Mouse (Mus musculus): Measurements from ENCODE around the gene Slc44a1. TPM values are rescaled to one million over a fixed set of nuclear protein-coding genes. Genes with fewer than 3 reads are reported as not detected.

The Slc44a1 gene
- polyA plus RNA-seq, 1 experiment from 2014 or later, result 10.8 TPM

GRCm38 (mm10) chr4:53490371-53490770, 50.2 kb downstream of the Slc44a1 start:
- no peaks in the 10 kb centered on the region for H3K9me3 ChIP-seq
- no peaks in the 10 kb centered on the region for H3K36me3 ChIP-seq
- no peaks in the 10 kb centered on the region for H3K27me3 ChIP-seq (ENCODE audit: insufficient read depth, poor library complexity, severe bottlenecking)
- no peak for DNase-seq (ENCODE audit: low spot score)
- peaks cover 21% of the 10 kb centered on the region for H3K4me1 ChIP-seq (replicated peaks)
- H3K4me3 ChIP-seq, result no peak overlapping the region
- no peak overlapping the region for H3K27ac ChIP-seq
- whole genome bisulfite sequencing, result 89% methylated on average over 7 of the region's 7 CpGs

- Histone ChIP-seq H3K4me1 (replicated peaks) (peaks cover 16% of the 10 kb centered on the region), H3K4me3 (no peak overlapping the region), H3K27me3 (ENCODE audit: insufficient read depth, poor library complexity, severe bottlenecking) (no peaks in the 10 kb centered on the region), H3K9me3 (no peaks in the 10 kb centered on the region), H3K27ac (0 out of 2 replicates have a peak overlapping the region, but pooled peaks have one; percentile 35), H3K36me3 (no peaks in the 10 kb centered on the region)
- WGBS, result 69% methylated on average over 4 of the region's 4 CpGs
- DNase-seq (ENCODE audit: low spot score), result no peak
These were observed 51.1 kb downstream of the Slc44a1 start for GRCm38 (mm10) chr4:53491269-53491668.

GRCm38 (mm10) chr4:53495646-53496045, 55.4 kb downstream of the Slc44a1 start:
- 68% methylated on average over 2 of the region's 2 CpGs for WGBS
- Histone ChIP-seq H3K27me3 (ENCODE audit: insufficient read depth, poor library complexity, severe bottlenecking) (no peaks in the 10 kb centered on the region), H3K27ac (no peak overlapping the region), H3K4me1 (replicated peaks) (peaks cover 8% of the 10 kb centered on the region), H3K9me3 (no peaks in the 10 kb centered on the region), H3K4me3 (no peak overlapping the region), H3K36me3 (no peaks in the 10 kb centered on the region)
- DNase-seq (ENCODE audit: low spot score), result no peak

GRCm38 (mm10) chr4:53502764-53503163, 62.6 kb downstream of the Slc44a1 start:
- DNase-seq (ENCODE audit: low spot score), result no peak
- H3K4me1 ChIP-seq (replicated peaks), result no peaks in the 10 kb centered on the region
- no peak overlapping the region for H3K4me3 ChIP-seq
- 89% methylated on average over 2 of the region's 2 CpGs for WGBS
- no peaks in the 10 kb centered on the region for H3K36me3 ChIP-seq
- no peak overlapping the region for H3K27ac ChIP-seq
- no peaks in the 10 kb centered on the region for H3K27me3 ChIP-seq (ENCODE audit: insufficient read depth, poor library complexity, severe bottlenecking)
- H3K9me3 ChIP-seq, result no peaks in the 10 kb centered on the region

- peaks cover 18% of the 10 kb centered on the region for H3K4me1 ChIP-seq (replicated peaks)
- H3K4me3 ChIP-seq, result no peak overlapping the region
- H3K36me3 ChIP-seq, result no peaks in the 10 kb centered on the region
- H3K9me3 ChIP-seq, result no peaks in the 10 kb centered on the region
- H3K27ac ChIP-seq, result peak overlapping the region; percentile 5; the same call in 1 of the 2 replicates
- DNase-seq (ENCODE audit: low spot score), result no peak
- WGBS, result 73% methylated on average over 15 of the region's 15 CpGs
- H3K27me3 ChIP-seq (ENCODE audit: insufficient read depth, poor library complexity, severe bottlenecking), result no peaks in the 10 kb centered on the region
These were observed 72.1 kb downstream of the Slc44a1 start for GRCm38 (mm10) chr4:53512131-53512916.

- no peak overlapping the region for H3K27ac ChIP-seq
- H3K9me3 ChIP-seq, result no peaks in the 10 kb centered on the region
- no peaks in the 10 kb centered on the region for H3K36me3 ChIP-seq
- WGBS, result 86% methylated on average over 11 of the region's 11 CpGs
- H3K27me3 ChIP-seq (ENCODE audit: insufficient read depth, poor library complexity, severe bottlenecking), result no peaks in the 10 kb centered on the region
- peaks cover 18% of the 10 kb centered on the region for H3K4me1 ChIP-seq (replicated peaks)
- H3K4me3 ChIP-seq, result no peak overlapping the region
- no peak for DNase-seq (ENCODE audit: low spot score)
These were observed 73.3 kb downstream of the Slc44a1 start for GRCm38 (mm10) chr4:53513276-53514081.

- H3K4me1 ChIP-seq (replicated peaks), result peaks cover 18% of the 10 kb centered on the region
- WGBS, result 84% methylated on average over 6 of the region's 6 CpGs
- H3K4me3 ChIP-seq, result no peak overlapping the region
- no peaks in the 10 kb centered on the region for H3K36me3 ChIP-seq
- no peaks in the 10 kb centered on the region for H3K9me3 ChIP-seq
- no peak for DNase-seq (ENCODE audit: low spot score)
- 0 out of 2 replicates have a peak overlapping the region, but pooled peaks have one; percentile 35 for H3K27ac ChIP-seq
- no peaks in the 10 kb centered on the region for H3K27me3 ChIP-seq (ENCODE audit: insufficient read depth, poor library complexity, severe bottlenecking)
These were observed 75.9 kb downstream of the Slc44a1 start for GRCm38 (mm10) chr4:53516011-53516532.

GRCm38 (mm10) chr4:53519429-53519828, 79.2 kb downstream of the Slc44a1 start:
- Histone ChIP-seq H3K27ac (no peak overlapping the region), H3K27me3 (ENCODE audit: insufficient read depth, poor library complexity, severe bottlenecking) (no peaks in the 10 kb centered on the region), H3K36me3 (no peaks in the 10 kb centered on the region), H3K9me3 (no peaks in the 10 kb centered on the region), H3K4me3 (no peak overlapping the region), H3K4me1 (replicated peaks) (0 out of 2 replicates have a peak, but pooled peaks cover 7% of the 10 kb centered on the region)
- no peak for DNase-seq (ENCODE audit: low spot score)
- 96% methylated on average over 2 of the region's 2 CpGs for WGBS

- DNase-seq (ENCODE audit: low spot score), result no peak
- 87% methylated on average over 8 of the region's 8 CpGs for WGBS
- H3K27ac ChIP-seq, result no peak overlapping the region
- no peaks in the 10 kb centered on the region for H3K36me3 ChIP-seq
- H3K4me3 ChIP-seq, result no peak overlapping the region
- no peaks in the 10 kb centered on the region for H3K27me3 ChIP-seq (ENCODE audit: insufficient read depth, poor library complexity, severe bottlenecking)
- H3K9me3 ChIP-seq, result no peaks in the 10 kb centered on the region
- H3K4me1 ChIP-seq (replicated peaks), result 0 out of 2 replicates have a peak, but pooled peaks cover 3% of the 10 kb centered on the region
These were observed 80.8 kb downstream of the Slc44a1 start for GRCm38 (mm10) chr4:53521028-53521427.

- Histone ChIP-seq H3K4me1 (replicated peaks) (no peaks in the 10 kb centered on the region), H3K36me3 (no peaks in the 10 kb centered on the region), H3K4me3 (no peak overlapping the region), H3K27me3 (ENCODE audit: insufficient read depth, poor library complexity, severe bottlenecking) (no peaks in the 10 kb centered on the region), H3K9me3 (no peaks in the 10 kb centered on the region), H3K27ac (no peak overlapping the region)
- no peak for DNase-seq (ENCODE audit: low spot score)
- 81% methylated on average over 8 of the region's 8 CpGs for WGBS
These were observed 82.4 kb downstream of the Slc44a1 start for GRCm38 (mm10) chr4:53522655-53523054.

GRCm38 (mm10) chr4:53525503-53525902, 85.3 kb downstream of the Slc44a1 start:
- H3K27ac ChIP-seq, result no peak overlapping the region
- no peak overlapping the region for H3K4me3 ChIP-seq
- no peaks in the 10 kb centered on the region for H3K27me3 ChIP-seq (ENCODE audit: insufficient read depth, poor library complexity, severe bottlenecking)
- H3K4me1 ChIP-seq (replicated peaks), result no peaks in the 10 kb centered on the region
- H3K9me3 ChIP-seq, result no peaks in the 10 kb centered on the region
- 93% methylated on average over 6 of the region's 6 CpGs for WGBS
- no peaks in the 10 kb centered on the region for H3K36me3 ChIP-seq
- no peak for DNase-seq (ENCODE audit: low spot score)

- no peak overlapping the region for H3K27ac ChIP-seq
- no peaks in the 10 kb centered on the region for H3K4me1 ChIP-seq (replicated peaks)
- DNase-seq (ENCODE audit: low spot score), result no peak
- H3K27me3 ChIP-seq (ENCODE audit: insufficient read depth, poor library complexity, severe bottlenecking), result no peaks in the 10 kb centered on the region
- no peaks in the 10 kb centered on the region for H3K36me3 ChIP-seq
- no peak overlapping the region for H3K4me3 ChIP-seq
- no peaks in the 10 kb centered on the region for H3K9me3 ChIP-seq
- 88% methylated on average over 1 of the region's 1 CpGs for WGBS
These were observed 85.8 kb downstream of the Slc44a1 start for GRCm38 (mm10) chr4:53525994-53526393.

- H3K27me3 ChIP-seq (ENCODE audit: insufficient read depth, poor library complexity, severe bottlenecking), result no peaks in the 10 kb centered on the region
These were observed 86.2 kb downstream of the Slc44a1 start for GRCm38 (mm10) chr4:53526446-53526845.

More at GRCm38 (mm10) chr4:53526446-53526845, 86.2 kb downstream of the Slc44a1 start:
- Histone ChIP-seq H3K36me3 (no peaks in the 10 kb centered on the region), H3K9me3 (no peaks in the 10 kb centered on the region), H3K4me3 (no peak overlapping the region), H3K27ac (no peak overlapping the region), H3K4me1 (replicated peaks) (no peaks in the 10 kb centered on the region)
- no peak for DNase-seq (ENCODE audit: low spot score)
- WGBS, result 72% methylated on average over 2 of the region's 2 CpGs
